Mouse (Mus musculus): Measurements from ENCODE around the gene Kat8.

The Kat8 gene

GRCm38 (mm10) chr7:127897542-127897941, 14.8 kb upstream of the Kat8 start:
- no peak for DNase-seq (ENCODE audit: low spot score in 2 of 2)

GRCm38 (mm10) chr7:127898179-127898956, 13.9 kb upstream of the Kat8 start:
- peak; percentile 31 to 32 for DNase-seq (ENCODE audit: low spot score in 2 of 2)

GRCm38 (mm10) chr7:127899997-127900396, 12.3 kb upstream of the Kat8 start:
- DNase-seq (ENCODE audit: low spot score in 2 of 2): no peak

- no peak for DNase-seq (ENCODE audit: low spot score in 2 of 2)
Measured at GRCm38 (mm10) chr7:127901772-127902171, 10.5 kb upstream of the Kat8 start.

- peak; percentile 55 to 63 for DNase-seq (ENCODE audit: low spot score in 2 of 2)
Measured at GRCm38 (mm10) chr7:127903971-127904796, 8.1 kb upstream of the Kat8 start, which contains the start of gene Bckdk. Gene Bckdk (plus strand): TSS chr7:127904082.

GRCm38 (mm10) chr7:127907939-127908338, 4.4 kb upstream of the Kat8 start:
- DNase-seq (ENCODE audit: low spot score in 2 of 2): no peak

- DNase-seq (ENCODE audit: low spot score in 2 of 2): no peak
Measured at GRCm38 (mm10) chr7:127908656-127909055, 3.7 kb upstream of the Kat8 start.

- DNase-seq (ENCODE audit: low spot score in 2 of 2): no peak
Measured at GRCm38 (mm10) chr7:127912938-127913337, 622 bp downstream of the Kat8 start.

- DNase-seq (ENCODE audit: low spot score in 2 of 2): no peak
Measured at GRCm38 (mm10) chr7:127915293-127915692, 3.0 kb downstream of the Kat8 start.

- peak in 1 of 2 experiments; percentile 65 for DNase-seq (ENCODE audit: low spot score in 2 of 2)
Measured at GRCm38 (mm10) chr7:127918203-127918602, 5.9 kb downstream of the Kat8 start.

GRCm38 (mm10) chr7:127919290-127919689, 7.0 kb downstream of the Kat8 start:
- no peak for DNase-seq (ENCODE audit: low spot score in 2 of 2)

- DNase-seq (ENCODE audit: low spot score in 2 of 2): no peak
Measured at GRCm38 (mm10) chr7:127921516-127921915, 9.2 kb downstream of the Kat8 start.

- DNase-seq (ENCODE audit: low spot score in 2 of 2): no peak
Measured at GRCm38 (mm10) chr7:127922451-127923275, 10.3 kb downstream of the Kat8 start.

- DNase-seq (ENCODE audit: low spot score in 2 of 2): no peak
Measured at GRCm38 (mm10) chr7:127923714-127924113, 11.4 kb downstream of the Kat8 start.

- no peak for DNase-seq (ENCODE audit: low spot score in 2 of 2)
Measured at GRCm38 (mm10) chr7:127925252-127925651, 12.9 kb downstream of the Kat8 start.

GRCm38 (mm10) chr7:127926066-127926465, 13.8 kb downstream of the Kat8 start:
- DNase-seq (ENCODE audit: low spot score in 2 of 2): no peak

- no peak for DNase-seq (ENCODE audit: low spot score in 2 of 2)
Measured at GRCm38 (mm10) chr7:127926846-127927245, 14.5 kb downstream of the Kat8 start.

GRCm38 (mm10) chr7:127927726-127928125, 15.4 kb downstream of the Kat8 start:
- DNase-seq (ENCODE audit: low spot score in 2 of 2): no peak

GRCm38 (mm10) chr7:127928596-127928995, 16.3 kb downstream of the Kat8 start:
- DNase-seq (ENCODE audit: low spot score in 2 of 2): no peak

- DNase-seq (ENCODE audit: low spot score in 2 of 2): no peak
Measured at GRCm38 (mm10) chr7:127929923-127930322, 17.6 kb downstream of the Kat8 start, which contains the start of gene Prss8. Gene Prss8 (minus strand): TSS chr7:127930104.

GRCm38 (mm10) chr7:127930636-127931035, 18.3 kb downstream of the Kat8 start:
- DNase-seq (ENCODE audit: low spot score in 2 of 2): no peak

All from thymus, postnatal 10 days (tissue).